Mouse (Mus musculus): ENCODE measurements at regions not wholly inside any gene's neighbourhood (a gene's known extent, or its start where the extent isn't known, plus 50 kb on each side); places are given as distances from the start of the nearest gene placed in this dataset.

DNA sequence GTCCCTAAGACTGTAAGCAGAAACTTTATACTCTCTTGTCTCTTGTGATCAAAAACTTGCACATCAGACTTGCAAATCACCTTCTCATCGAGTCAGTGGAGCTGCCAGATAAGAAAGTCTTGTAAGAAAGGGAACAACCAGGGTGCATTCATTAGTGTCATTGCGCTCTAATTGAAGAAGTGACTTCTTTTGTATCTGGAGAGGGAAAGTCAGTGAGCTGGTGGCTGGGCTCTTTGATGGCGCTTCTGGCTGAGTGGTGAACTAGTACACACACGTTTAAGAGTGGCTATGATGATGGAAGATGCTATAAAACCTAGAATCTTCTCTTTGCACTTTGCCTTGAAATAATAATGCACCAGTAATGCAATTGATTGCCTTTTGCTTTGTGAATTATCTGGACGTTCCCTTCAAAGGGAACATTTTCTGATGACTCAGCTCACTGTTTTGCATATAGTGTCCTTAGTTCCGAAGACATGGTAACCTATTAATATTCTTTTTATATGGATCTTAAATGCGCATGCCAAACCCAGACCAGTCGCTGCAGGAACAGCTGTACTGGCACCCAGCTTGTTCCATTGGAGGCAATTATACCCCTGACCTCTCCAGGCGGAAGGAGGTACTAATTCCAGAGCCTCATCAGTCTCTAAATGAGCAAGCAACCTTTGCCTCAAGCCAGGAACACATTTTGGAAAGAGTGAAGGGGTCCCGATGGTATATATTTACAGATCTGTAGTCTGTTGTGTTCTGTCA, 147.3 kb upstream of the Cdh6 start:
- no peaks in the 10 kb centered on the region for H3K4me1 ChIP-seq (ENCODE audit: control insufficient read depth, insufficient read depth, low read length)
- no peak overlapping the region for H3K27ac ChIP-seq (ENCODE audit: low read depth, low read length)
- WGBS (ENCODE audit: insufficient replicate concordance): 71% methylated on average over 10 of the region's 10 CpGs
- ATAC-seq (replicated peaks; ENCODE audit: insufficient number of reproducible peaks, low FRiP score, low TSS enrichment): no peak
- no peaks in the 10 kb centered on the region for H3K27me3 ChIP-seq (ENCODE audit: control insufficient read depth, insufficient read depth, low read length)
- H3K4me3 ChIP-seq (ENCODE audit: low read depth, low read length): no peak overlapping the region
- H3K9me3 ChIP-seq (replicated peaks; ENCODE audit: control insufficient read depth, low read length): no peaks in the 10 kb centered on the region
- H3K4me2 ChIP-seq: no peak overlapping the region
- H3K9ac ChIP-seq (ENCODE audit: low read depth, low read length): no peak overlapping the region
- H3K36me3 ChIP-seq (ENCODE audit: control insufficient read depth, insufficient read depth, low read length): no peaks in the 10 kb centered on the region

DNA sequence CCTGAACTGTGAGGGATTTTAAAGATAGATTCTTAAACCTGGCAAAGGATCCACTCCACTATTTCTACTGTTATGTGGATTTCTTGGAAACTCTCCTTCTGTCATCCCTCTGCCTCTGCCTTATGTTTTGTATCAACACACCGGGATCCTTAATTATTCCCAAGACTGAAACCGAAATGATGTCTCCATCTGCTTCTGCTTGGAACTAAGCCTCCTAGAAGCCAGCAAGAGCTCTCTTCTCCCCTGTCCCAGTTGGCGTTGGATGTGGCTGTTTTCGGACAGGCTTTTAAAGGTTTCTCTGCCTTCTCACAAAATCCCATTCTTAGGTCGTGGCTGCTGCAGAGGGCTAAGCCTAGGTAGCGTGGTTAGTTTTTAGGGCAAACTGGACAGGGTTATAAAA, 131.1 kb upstream of the Cdh6 start:
- no peak for ATAC-seq (replicated peaks; ENCODE audit: insufficient number of reproducible peaks, low FRiP score, low TSS enrichment)
- Histone ChIP-seq H3K9me3 (replicated peaks; ENCODE audit: control insufficient read depth, low read length) (no peaks in the 10 kb centered on the region), H3K27ac (ENCODE audit: low read depth, low read length) (no peak overlapping the region), H3K36me3 (ENCODE audit: control insufficient read depth, insufficient read depth, low read length) (no peaks in the 10 kb centered on the region), H3K9ac (ENCODE audit: low read depth, low read length) (no peak overlapping the region), H3K4me3 (ENCODE audit: low read depth, low read length) (no peak overlapping the region), H3K4me2 (no peak overlapping the region), H3K27me3 (ENCODE audit: control insufficient read depth, insufficient read depth, low read length) (no peaks in the 10 kb centered on the region), H3K4me1 (ENCODE audit: control insufficient read depth, insufficient read depth, low read length) (no peaks in the 10 kb centered on the region)
- WGBS (ENCODE audit: insufficient replicate concordance): 83% methylated on average over 6 of the region's 6 CpGs

DNA sequence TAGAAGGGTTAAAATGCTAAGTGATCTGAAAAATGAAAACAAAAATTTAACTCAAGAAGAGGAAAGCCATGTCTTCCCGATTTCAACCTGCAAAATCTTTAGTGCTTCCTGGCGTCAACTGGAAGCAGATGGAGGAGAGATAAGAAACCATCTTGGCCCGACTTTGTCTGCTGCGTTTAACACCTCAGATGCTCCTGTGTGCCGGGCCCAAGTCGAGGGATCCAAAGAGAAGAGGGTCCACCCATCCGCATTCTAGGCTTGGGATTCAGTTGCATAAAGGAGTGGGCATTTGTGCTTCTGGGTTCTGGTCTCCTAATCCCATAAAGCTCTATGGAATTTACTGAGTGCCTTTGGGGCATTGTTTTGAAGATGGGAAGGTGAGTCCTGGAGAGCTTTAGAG, 130.0 kb upstream of the Cdh6 start:
- Histone ChIP-seq H3K27me3 (ENCODE audit: control insufficient read depth, insufficient read depth, low read length) (no peaks in the 10 kb centered on the region), H3K9ac (ENCODE audit: low read depth, low read length) (no peak overlapping the region), H3K9me3 (replicated peaks; ENCODE audit: control insufficient read depth, low read length) (no peaks in the 10 kb centered on the region), H3K4me2 (no peak overlapping the region), H3K27ac (ENCODE audit: low read depth, low read length) (no peak overlapping the region), H3K36me3 (ENCODE audit: control insufficient read depth, insufficient read depth, low read length) (no peaks in the 10 kb centered on the region), H3K4me1 (ENCODE audit: control insufficient read depth, insufficient read depth, low read length) (no peaks in the 10 kb centered on the region), H3K4me3 (ENCODE audit: low read depth, low read length) (no peak overlapping the region)
- ATAC-seq (replicated peaks; ENCODE audit: insufficient number of reproducible peaks, low FRiP score, low TSS enrichment): no peak
- 72% methylated on average over 7 of the region's 7 CpGs for WGBS (ENCODE audit: insufficient replicate concordance)

DNA sequence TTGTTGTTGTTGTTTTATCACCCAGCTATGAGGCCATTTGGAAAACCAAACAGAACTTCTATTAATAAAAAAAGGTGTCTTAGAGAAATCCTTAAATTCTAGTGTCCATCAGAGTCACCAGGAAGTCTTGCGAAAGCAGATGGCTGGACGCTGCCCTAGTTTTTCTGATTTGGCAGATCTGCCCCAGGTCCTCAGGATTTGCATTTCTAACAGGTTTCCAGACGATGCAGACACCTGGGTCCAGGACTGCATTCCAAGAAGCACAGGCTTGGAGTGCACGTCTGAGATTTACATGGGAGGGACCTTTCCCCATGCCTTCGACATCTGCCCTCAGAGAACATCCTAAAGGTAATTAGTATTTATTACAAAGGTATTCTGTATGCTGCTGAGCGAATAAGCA, 129.2 kb upstream of the Cdh6 start:
- no peak for ATAC-seq (replicated peaks; ENCODE audit: insufficient number of reproducible peaks, low FRiP score, low TSS enrichment)
- Histone ChIP-seq H3K27ac (ENCODE audit: low read depth, low read length) (no peak overlapping the region), H3K36me3 (ENCODE audit: control insufficient read depth, insufficient read depth, low read length) (no peaks in the 10 kb centered on the region), H3K9ac (ENCODE audit: low read depth, low read length) (no peak overlapping the region), H3K9me3 (replicated peaks; ENCODE audit: control insufficient read depth, low read length) (no peaks in the 10 kb centered on the region), H3K4me1 (ENCODE audit: control insufficient read depth, insufficient read depth, low read length) (no peaks in the 10 kb centered on the region), H3K4me2 (no peak overlapping the region), H3K4me3 (ENCODE audit: low read depth, low read length) (no peak overlapping the region), H3K27me3 (ENCODE audit: control insufficient read depth, insufficient read depth, low read length) (no peaks in the 10 kb centered on the region)
- WGBS (ENCODE audit: insufficient replicate concordance): 80% methylated on average over 6 of the region's 6 CpGs

DNA sequence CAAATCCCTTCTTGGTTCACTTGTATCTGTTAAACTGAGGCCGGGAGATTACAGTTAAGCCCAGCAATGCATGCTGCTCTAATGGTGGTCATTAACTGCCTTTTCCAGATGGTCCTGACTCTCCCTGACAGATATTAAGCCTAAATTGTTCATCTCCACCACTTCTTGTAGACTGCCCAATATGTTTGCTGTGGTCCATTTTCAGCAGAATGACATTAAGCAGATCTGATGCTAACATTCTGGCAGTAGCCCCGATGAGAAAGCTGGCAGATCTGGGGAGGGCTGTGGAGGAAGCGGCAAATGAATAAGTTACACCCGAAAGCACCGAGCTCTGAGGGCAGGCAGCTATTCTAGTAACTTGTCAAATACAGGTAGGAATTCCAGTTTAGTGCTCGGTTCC, 123.5 kb upstream of the Cdh6 start:
- H3K4me1 ChIP-seq (ENCODE audit: control insufficient read depth, insufficient read depth, low read length): no peaks in the 10 kb centered on the region
- no peak overlapping the region for H3K4me3 ChIP-seq (ENCODE audit: low read depth, low read length)
- H3K27me3 ChIP-seq (ENCODE audit: control insufficient read depth, insufficient read depth, low read length): no peaks in the 10 kb centered on the region
- H3K27ac ChIP-seq (ENCODE audit: low read depth, low read length): no peak overlapping the region
- ATAC-seq (replicated peaks; ENCODE audit: insufficient number of reproducible peaks, low FRiP score, low TSS enrichment): no peak
- H3K9ac ChIP-seq (ENCODE audit: low read depth, low read length): no peak overlapping the region
- WGBS (ENCODE audit: insufficient replicate concordance): 51% methylated on average over 6 of the region's 6 CpGs
- no peaks in the 10 kb centered on the region for H3K36me3 ChIP-seq (ENCODE audit: control insufficient read depth, insufficient read depth, low read length)
- no peaks in the 10 kb centered on the region for H3K9me3 ChIP-seq (replicated peaks; ENCODE audit: control insufficient read depth, low read length)
- H3K4me2 ChIP-seq: no peak overlapping the region

DNA sequence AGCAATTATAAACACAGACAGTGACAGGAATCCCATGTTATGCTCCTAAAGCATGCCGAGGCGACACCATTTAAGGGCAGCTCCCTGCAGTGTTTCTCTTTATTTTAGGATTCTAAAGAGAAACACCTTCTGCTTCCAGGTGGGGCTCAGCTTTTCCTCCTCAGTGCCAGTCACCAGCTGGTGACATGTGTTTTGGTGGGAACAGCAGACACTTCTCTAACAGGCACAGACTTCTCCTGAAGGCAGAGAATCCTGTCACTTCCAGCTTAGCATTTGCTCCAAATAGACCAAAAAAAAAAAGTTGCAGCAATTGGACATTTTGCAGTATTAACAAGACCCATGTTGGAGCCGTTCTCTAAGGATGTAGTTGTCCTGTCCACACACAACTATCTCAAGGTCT, 115.6 kb upstream of the Cdh6 start:
- no peak for ATAC-seq (replicated peaks; ENCODE audit: insufficient number of reproducible peaks, low FRiP score, low TSS enrichment)

DNA sequence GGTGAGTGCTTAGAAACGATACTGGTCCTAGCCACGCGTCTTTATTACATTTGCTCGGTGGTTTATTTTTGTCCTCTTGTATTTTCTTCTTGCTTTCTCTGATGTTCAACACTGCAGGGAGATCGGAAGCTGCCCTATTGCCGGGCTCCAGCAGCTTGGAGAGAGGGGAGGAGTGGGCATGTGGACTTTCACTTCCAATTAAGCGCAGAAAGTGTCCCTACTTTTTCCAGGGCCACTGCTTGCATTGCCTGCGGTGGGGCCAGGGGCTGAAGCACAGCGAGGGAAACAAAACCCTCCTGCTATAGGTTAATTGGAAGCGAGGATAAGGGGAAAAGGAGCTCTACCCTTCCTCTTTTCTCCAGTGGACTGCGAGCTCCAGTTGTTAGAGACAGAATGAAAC, 114.4 kb upstream of the Cdh6 start:
- Histone ChIP-seq H3K9me3 (replicated peaks; ENCODE audit: control insufficient read depth, low read length) (no peaks in the 10 kb centered on the region), H3K4me3 (ENCODE audit: low read depth, low read length) (no peak overlapping the region), H3K27ac (ENCODE audit: low read depth, low read length) (no peak overlapping the region), H3K36me3 (ENCODE audit: control insufficient read depth, insufficient read depth, low read length) (no peaks in the 10 kb centered on the region), H3K4me1 (ENCODE audit: control insufficient read depth, insufficient read depth, low read length) (no peaks in the 10 kb centered on the region), H3K4me2 (no peak overlapping the region), H3K9ac (ENCODE audit: low read depth, low read length) (no peak overlapping the region), H3K27me3 (ENCODE audit: control insufficient read depth, insufficient read depth, low read length) (no peaks in the 10 kb centered on the region)
- no peak for ATAC-seq (replicated peaks; ENCODE audit: insufficient number of reproducible peaks, low FRiP score, low TSS enrichment)
- 72% methylated on average over 11 of the region's 11 CpGs for WGBS (ENCODE audit: insufficient replicate concordance)

More for the DNA sequence above, 115.6 kb upstream of the Cdh6 start:
- Histone ChIP-seq H3K36me3 (ENCODE audit: control insufficient read depth, insufficient read depth, low read length) (no peaks in the 10 kb centered on the region), H3K9me3 (replicated peaks; ENCODE audit: control insufficient read depth, low read length) (no peaks in the 10 kb centered on the region), H3K27ac (ENCODE audit: low read depth, low read length) (no peak overlapping the region), H3K4me3 (ENCODE audit: low read depth, low read length) (no peak overlapping the region), H3K9ac (ENCODE audit: low read depth, low read length) (no peak overlapping the region), H3K4me2 (no peak overlapping the region), H3K27me3 (ENCODE audit: control insufficient read depth, insufficient read depth, low read length) (no peaks in the 10 kb centered on the region), H3K4me1 (ENCODE audit: control insufficient read depth, insufficient read depth, low read length) (no peaks in the 10 kb centered on the region)
- WGBS (ENCODE audit: insufficient replicate concordance): 73% methylated on average over 3 of the region's 3 CpGs

DNA sequence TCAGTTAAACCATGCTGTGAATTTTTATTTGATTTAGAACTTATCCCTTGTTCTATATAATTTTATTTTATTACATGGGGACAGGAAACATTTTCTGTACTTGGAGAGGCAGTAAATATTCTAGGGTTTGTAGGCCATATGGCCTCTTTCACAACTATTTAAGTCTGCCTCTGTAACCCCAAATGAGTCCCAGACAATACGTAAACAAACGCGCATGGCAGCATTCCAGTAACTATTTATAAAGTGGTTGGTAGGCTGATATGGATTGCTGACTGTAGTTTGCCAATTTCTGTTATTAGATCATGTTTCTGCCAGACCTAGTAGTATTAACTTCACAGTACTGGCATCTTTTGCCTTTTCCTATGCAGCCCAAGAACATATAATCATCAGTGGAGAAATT, 111.9 kb upstream of the Cdh6 start:
- 59% methylated on average over 3 of the region's 3 CpGs for WGBS (ENCODE audit: insufficient replicate concordance)
- Histone ChIP-seq H3K36me3 (ENCODE audit: control insufficient read depth, insufficient read depth, low read length) (no peaks in the 10 kb centered on the region), H3K4me1 (ENCODE audit: control insufficient read depth, insufficient read depth, low read length) (no peaks in the 10 kb centered on the region), H3K4me2 (no peak overlapping the region), H3K27ac (ENCODE audit: low read depth, low read length) (no peak overlapping the region), H3K27me3 (ENCODE audit: control insufficient read depth, insufficient read depth, low read length) (no peaks in the 10 kb centered on the region), H3K9ac (ENCODE audit: low read depth, low read length) (no peak overlapping the region), H3K4me3 (ENCODE audit: low read depth, low read length) (no peak overlapping the region), H3K9me3 (replicated peaks; ENCODE audit: control insufficient read depth, low read length) (no peaks in the 10 kb centered on the region)
- no peak for ATAC-seq (replicated peaks; ENCODE audit: insufficient number of reproducible peaks, low FRiP score, low TSS enrichment)

DNA sequence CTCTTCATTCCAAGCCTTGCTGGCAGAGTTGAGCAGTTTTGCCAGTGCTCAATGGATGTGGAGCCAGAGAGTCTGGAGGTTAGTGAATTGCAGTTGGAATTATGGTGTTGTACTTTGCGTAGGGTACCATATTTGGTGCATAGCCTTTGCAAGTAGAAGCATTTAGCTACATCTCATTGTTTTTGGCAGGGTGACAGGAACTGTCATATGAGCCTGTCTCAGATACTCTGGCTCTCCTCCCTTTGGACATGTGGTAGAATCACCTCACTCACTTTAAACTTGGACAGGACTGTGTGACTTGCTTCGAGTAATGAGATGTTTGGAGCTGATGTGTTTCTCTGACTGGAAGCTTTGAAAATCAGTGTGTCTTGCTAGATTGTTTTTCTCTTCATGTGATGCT, 110.7 kb upstream of the Cdh6 start:
- no peak for ATAC-seq (replicated peaks; ENCODE audit: insufficient number of reproducible peaks, low FRiP score, low TSS enrichment)
- no peaks in the 10 kb centered on the region for H3K4me1 ChIP-seq (ENCODE audit: control insufficient read depth, insufficient read depth, low read length)
- no peak overlapping the region for H3K27ac ChIP-seq (ENCODE audit: low read depth, low read length)

More for the DNA sequence above, 110.7 kb upstream of the Cdh6 start:
- Histone ChIP-seq H3K9me3 (replicated peaks; ENCODE audit: control insufficient read depth, low read length) (no peaks in the 10 kb centered on the region), H3K27me3 (ENCODE audit: control insufficient read depth, insufficient read depth, low read length) (no peaks in the 10 kb centered on the region), H3K36me3 (ENCODE audit: control insufficient read depth, insufficient read depth, low read length) (no peaks in the 10 kb centered on the region), H3K4me2 (no peak overlapping the region), H3K4me3 (ENCODE audit: low read depth, low read length) (no peak overlapping the region), H3K9ac (ENCODE audit: low read depth, low read length) (no peak overlapping the region)
- 79% methylated on average over 2 of the region's 2 CpGs for WGBS (ENCODE audit: insufficient replicate concordance)

Data from heart, embryonic 11.5 days (tissue).